Mouse (Mus musculus) neural tube, embryonic 14.5 days (tissue): ENCODE data around the gene Spsb3. TPM values are rescaled to one million over a fixed set of nuclear protein-coding genes. Genes with fewer than 3 reads are reported as not detected.

Experiments
- ATAC-seq: fragments of 200-750 bp; cut with Nextera tagmentation; 2 replicates; pipeline ENCODE4 v1.8.0; 2017; ENCODE audit warnings: low read depth, mild to moderate bottlenecking, moderate TSS enrichment, moderate library complexity
- H3K27ac ChIP-seq: fragments of 300-500 bp; sonication (generic); 2 replicates; pipeline ENCODE4 v1.5.1; 2014; ENCODE audit warnings: low read depth, mild to moderate bottlenecking, control low read depth, low read length, moderate library complexity, mixed read lengths
- H3K27me3 ChIP-seq: fragments of 300-500 bp; sonication (generic); 2 replicates; pipeline ENCODE4 v1.6.1; 2014; ENCODE audit warnings: low read length; ENCODE audit not compliant: control insufficient read depth, insufficient read depth
- H3K36me3 ChIP-seq: fragments of 300-500 bp; sonication (generic); 2 replicates; pipeline ENCODE4 v1.6.1; 2014; ENCODE audit warnings: low read length, mixed read lengths; ENCODE audit not compliant: control insufficient read depth, insufficient read depth
- H3K4me1 ChIP-seq: fragments of 300-500 bp; sonication (generic); 2 replicates; pipeline ENCODE4 v1.6.1; 2014; ENCODE audit warnings: low read length; ENCODE audit not compliant: control insufficient read depth, insufficient read depth
- H3K4me2 ChIP-seq: fragments of 300-500 bp; sonication (generic); 2 replicates; pipeline ENCODE4 v1.6.1; 2014; ENCODE audit warnings: mild to moderate bottlenecking, low read depth, low read length, control low read depth
- H3K4me3 ChIP-seq: fragments of 300-500 bp; sonication (generic); 2 replicates; pipeline ENCODE4 v1.5.1; 2014; ENCODE audit warnings: low read depth, low read length, control low read depth, mixed read lengths
- H3K9ac ChIP-seq: fragments of 300-500 bp; sonication (generic); replicated peaks from 2 replicates; pipeline ENCODE4 v1.6.1; 2014; ENCODE audit warnings: low read depth, mild to moderate bottlenecking, control low read depth, low read length, mixed read lengths
- H3K9me3 ChIP-seq: fragments of 300-500 bp; sonication (generic); 2 replicates; pipeline ENCODE4 v1.6.1; 2016; ENCODE audit warnings: low read length; ENCODE audit not compliant: control insufficient read depth
- WGBS: fragments of 180-500 bp; shearing (Covaris S2); extraction: QIAGEN DNeasy Blood & Tissue Kit; methylation state at CpG from one replicate; pipeline ENCODE4 v1.1.7; 2014; 5-methylcytosine and 5-hydroxymethylcytosine counted together
- polyA plus RNA-seq: library from polyadenylated mRNA; unstranded; fragments of >200 nt; fragmentation: Nextera tagmentation; extraction: Ambion mirVana; gene quantifications from 2 replicates; pipeline ENCODE4 v1.2.1, GENCODE M21; 2014

Gene Spsb3
- polyA plus RNA-seq, 1 experiment from 2014 or later = 83.8 TPM

DNA sequence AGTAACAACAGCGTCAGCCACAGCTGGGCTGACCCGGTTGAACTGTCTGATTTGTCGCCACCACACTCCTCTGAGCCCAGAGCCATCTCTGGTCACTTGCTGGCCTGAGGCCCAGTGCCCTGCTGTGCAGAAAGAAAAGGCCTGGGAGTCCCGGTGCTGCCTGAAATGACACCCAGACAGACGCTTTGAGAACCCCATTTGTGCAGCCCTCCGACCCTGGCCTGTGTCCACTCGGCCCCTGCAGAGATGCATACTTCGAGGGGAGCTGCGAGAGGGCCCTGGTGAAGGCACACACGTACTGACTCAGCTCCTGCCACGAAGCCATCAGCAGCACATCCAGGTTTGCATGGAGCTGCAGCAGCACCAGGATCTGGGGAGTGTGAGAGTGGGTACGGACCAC is 6.3 kb downstream of the Spsb3 start:
- H3K36me3 ChIP-seq = peaks cover 46% of the 10 kb centered on the region
- H3K4me3 ChIP-seq = no peak overlapping the region
- H3K4me1 ChIP-seq = peaks cover 31% of the 10 kb centered on the region
- no peaks in the 10 kb centered on the region for H3K9me3 ChIP-seq
- no peak for ATAC-seq
- no peak overlapping the region for H3K9ac ChIP-seq
- no peaks in the 10 kb centered on the region for H3K27me3 ChIP-seq
- no peak overlapping the region for H3K4me2 ChIP-seq
- no peak overlapping the region for H3K27ac ChIP-seq
- WGBS = 89% methylated on average over 12 of the region's 12 CpGs

DNA sequence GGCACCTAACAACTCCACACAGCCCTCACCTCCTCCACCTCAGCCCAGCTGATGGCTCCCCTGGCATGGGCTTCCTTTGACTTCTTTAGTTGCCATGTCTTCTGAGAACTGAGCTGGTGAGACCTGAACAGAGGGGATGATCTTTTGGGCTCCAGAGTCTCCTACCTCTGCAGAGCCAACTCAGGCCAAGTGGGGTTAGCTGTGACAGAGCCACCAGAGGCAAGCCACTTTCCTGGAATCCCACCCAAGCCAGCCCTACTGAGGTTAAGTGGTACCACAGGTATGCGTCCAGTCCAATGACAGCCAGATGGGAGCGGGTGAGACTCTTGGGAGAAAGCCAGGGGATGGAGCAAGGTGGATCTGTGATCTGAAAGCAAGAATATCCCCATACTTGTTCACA is 6.8 kb downstream of the Spsb3 start:
- Histone ChIP-seq H3K9me3 (no peaks in the 10 kb centered on the region), H3K9ac (no peak overlapping the region), H3K4me3 (no peak overlapping the region), H3K36me3 (peaks cover 50% of the 10 kb centered on the region), H3K4me1 (peaks cover 30% of the 10 kb centered on the region), H3K27ac (no peak overlapping the region), H3K4me2 (no peak overlapping the region), H3K27me3 (no peaks in the 10 kb centered on the region)
- WGBS = 100% methylated on average over 2 of the region's 2 CpGs
- ATAC-seq = no peak

DNA sequence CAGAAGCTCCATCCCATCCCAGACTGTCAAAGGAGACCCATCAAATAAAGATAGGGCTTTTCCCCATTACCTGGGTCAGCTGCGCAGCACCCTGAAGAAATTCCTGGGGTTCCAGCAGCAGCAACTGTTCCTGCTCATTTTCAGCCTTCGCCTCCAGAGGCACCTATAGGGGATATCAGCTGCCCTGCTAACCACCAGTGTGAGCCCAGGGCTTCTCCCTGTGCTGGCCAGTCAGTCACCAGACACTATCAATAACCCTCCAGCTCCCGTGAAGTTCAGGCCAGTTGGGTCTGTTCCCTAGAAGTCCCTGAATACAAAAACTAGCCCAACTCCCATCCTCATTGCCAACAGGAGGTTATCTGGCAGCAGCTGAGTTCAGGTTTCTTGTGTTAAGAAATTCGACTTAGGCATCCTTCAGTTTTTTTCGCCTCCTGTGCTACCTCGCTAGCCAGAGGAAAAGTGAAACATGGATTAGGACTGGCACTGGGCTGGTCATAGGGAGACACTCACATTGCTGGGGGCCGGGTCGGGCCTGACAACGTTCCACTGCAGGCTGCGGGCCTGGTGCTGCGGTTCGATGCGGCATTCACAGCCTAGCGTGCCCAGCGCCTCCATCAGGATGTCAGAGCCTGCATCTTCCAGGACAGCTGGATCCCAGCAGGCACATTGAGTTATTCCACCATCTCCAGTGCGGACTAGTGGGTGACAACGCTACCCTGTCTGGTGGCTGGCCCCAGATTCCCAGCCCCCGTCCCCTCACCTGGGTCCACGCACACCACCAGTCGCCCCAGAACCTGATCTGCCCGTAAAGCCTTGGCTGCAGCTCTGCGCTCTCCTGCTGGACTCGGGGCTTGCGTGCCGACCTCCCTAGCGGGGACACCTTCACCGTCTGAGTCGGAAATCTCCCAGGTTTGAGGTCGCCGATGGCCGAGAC is 7.9 kb downstream of the Spsb3 start:
- peaks cover 61% of the 10 kb centered on the region for H3K36me3 ChIP-seq
- peak; percentile 22; the same call in 1 of the 2 replicates for ATAC-seq
- H3K27me3 ChIP-seq = no peaks in the 10 kb centered on the region
- no peaks in the 10 kb centered on the region for H3K9me3 ChIP-seq
- H3K4me2 ChIP-seq = peak overlapping the region; percentile 95
- H3K9ac ChIP-seq = peak overlapping the region; percentile 85
- H3K27ac ChIP-seq = peak overlapping the region; percentile 83
- H3K4me1 ChIP-seq = peaks cover 30% of the 10 kb centered on the region
- H3K4me3 ChIP-seq = peak overlapping the region; percentile 81
- WGBS = 10% methylated on average over 31 of the region's 31 CpGs

DNA sequence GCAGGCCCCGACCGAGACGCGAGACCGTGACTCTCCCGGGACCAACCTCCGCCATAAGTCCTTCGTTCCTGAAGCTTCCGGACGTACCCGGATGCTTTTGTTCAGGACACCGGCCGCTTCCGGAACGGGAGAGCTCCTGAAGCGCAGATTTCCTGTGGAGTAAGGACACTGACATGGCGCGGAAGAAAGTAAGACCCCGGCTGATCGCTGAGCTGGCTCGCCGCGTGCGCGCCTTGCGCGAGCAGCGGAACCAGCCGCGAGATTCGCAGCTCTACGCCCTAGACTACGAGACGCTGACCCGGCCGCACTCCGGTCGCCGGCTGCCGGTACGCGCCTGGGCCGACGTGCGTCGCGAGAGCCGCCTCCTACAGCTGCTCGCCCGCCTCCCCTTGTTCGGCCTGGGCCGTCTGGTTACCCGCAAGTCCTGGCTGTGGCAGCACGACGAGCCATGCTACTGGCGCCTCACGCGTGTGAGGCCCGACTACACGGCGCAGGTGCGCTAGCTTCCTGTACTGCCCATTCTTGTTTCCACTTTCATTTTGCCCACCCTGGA is 8.6 kb downstream of the Spsb3 start, which contains the start of the genes Eme2 and Mrps34:
Gene Eme2, minus strand, starts transcription at position 93 of the 553 bp plus-strand sequence.
Gene Mrps34, plus strand, starts transcription at position 122 of the 553 bp plus-strand sequence.
- Histone ChIP-seq H3K27me3 (no peaks in the 10 kb centered on the region), H3K9me3 (no peaks in the 10 kb centered on the region), H3K36me3 (peaks cover 64% of the 10 kb centered on the region), H3K4me3 (peak within 1 kb of the TSS; percentile 81), H3K4me2 (peak within 1 kb of the TSS; percentile 95), H3K27ac (peak within 1 kb of the TSS; percentile 83), H3K4me1 (peaks cover 30% of the 10 kb centered on the region), H3K9ac (peak within 1 kb of the TSS; percentile 85)
- under 1% methylated on average over 62 of the region's 62 CpGs for WGBS
- ATAC-seq = peak; percentile 54; the same call in 1 of the 2 replicates

DNA sequence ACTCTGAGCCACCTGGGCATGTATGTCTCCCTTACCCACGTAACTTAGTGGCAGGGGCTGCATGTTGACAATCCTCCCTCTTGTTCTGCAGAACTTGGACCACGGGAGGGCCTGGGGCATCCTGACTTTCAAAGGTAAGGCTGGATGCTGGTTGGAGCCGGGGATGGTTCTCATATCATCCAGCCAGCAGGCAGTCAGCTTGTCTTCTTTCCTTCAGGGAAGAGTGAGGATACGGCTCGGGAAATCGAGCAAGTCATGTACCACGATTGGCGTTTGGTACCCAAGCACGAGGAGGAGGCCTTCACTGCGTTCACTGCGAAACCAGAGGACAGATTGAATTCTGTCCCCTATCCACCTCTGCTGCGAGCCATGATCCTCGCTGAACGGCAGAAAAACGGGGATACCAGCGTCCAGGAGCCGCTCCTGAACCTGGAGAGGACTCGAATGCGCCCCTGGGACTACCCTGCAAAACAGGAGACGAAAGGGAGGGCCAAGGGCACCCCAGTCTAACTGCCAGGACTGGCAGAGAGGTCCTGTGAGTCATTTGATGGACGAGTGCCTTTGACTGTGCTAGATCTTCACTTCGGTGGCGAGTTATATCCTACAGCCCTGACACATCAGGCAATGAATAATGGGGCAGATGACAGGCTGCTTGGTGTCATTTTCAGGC is 9.3 kb downstream of the Spsb3 start:
- Histone ChIP-seq H3K27ac (peak overlapping the region; percentile 83), H3K4me1 (peaks cover 30% of the 10 kb centered on the region), H3K4me3 (peak overlapping the region; percentile 81), H3K36me3 (peaks cover 65% of the 10 kb centered on the region), H3K27me3 (no peaks in the 10 kb centered on the region), H3K9me3 (no peaks in the 10 kb centered on the region), H3K9ac (peak overlapping the region; percentile 85), H3K4me2 (peak overlapping the region; percentile 95)
- WGBS = 9% methylated on average over 23 of the region's 23 CpGs
- no peak for ATAC-seq

DNA sequence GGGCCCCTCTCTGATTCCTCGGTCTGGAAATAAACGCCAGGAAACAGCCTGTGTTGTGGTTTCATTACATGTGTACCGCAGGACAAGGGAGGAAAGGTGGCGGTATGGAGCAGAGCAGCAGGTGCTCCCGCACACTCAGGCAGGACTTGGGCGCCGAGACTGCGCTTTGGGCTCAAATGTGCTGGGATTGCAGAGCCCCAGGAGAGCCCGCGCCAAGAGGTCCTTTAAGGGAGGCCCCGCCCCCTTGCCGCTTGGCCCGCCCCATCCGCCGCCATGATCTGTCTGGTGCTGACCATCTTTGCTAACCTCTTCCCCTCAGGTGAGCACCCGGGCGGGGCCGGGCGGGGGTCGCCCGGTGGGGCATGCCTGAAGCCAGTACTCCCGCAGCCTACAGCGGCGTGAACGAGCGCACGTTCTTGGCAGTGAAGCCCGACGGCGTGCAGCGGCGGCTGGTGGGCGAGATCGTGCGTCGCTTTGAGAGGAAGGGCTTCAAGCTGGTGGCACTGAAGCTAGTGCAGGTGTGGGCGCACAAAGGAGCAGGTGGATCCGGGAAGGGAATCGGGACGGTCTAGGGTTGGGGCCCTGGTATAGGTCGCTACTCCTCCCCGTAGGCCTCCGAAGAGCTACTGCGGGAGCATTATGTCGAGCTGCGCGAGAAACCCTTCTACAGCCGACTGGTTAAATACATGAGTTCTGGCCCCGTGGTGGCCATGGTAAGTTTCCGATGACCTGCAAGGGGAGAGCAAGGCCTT is 10.0 kb downstream of the Spsb3 start, which contains the start of gene Nme3:
Gene Nme3, plus strand, starts transcription at position 260 of the 752 bp plus-strand sequence.
- Histone ChIP-seq H3K9me3 (no peaks in the 10 kb centered on the region), H3K36me3 (peaks cover 65% of the 10 kb centered on the region), H3K4me1 (peaks cover 30% of the 10 kb centered on the region), H3K27ac (peak within 1 kb of the TSS; percentile 83), H3K9ac (peak within 1 kb of the TSS; percentile 85), H3K4me2 (peak within 1 kb of the TSS; percentile 95), H3K4me3 (peak within 1 kb of the TSS; percentile 81), H3K27me3 (no peaks in the 10 kb centered on the region)
- WGBS = 1% methylated on average over 49 of the region's 50 CpGs
- peak; percentile 77 for ATAC-seq

DNA sequence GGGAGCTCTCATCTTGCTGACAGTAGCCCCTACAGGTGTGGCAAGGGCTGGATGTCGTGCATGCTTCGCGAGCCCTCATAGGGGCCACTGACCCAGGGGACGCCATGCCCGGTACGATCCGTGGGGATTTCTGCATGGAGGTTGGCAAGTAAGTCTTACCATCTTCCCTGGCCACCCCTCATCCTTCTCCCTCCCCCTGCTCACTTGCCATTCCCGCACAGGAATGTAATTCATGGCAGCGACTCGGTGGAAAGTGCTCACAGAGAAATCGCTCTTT is 10.5 kb downstream of the Spsb3 start:
- Histone ChIP-seq H3K4me1 (peaks cover 30% of the 10 kb centered on the region), H3K9ac (peak overlapping the region; percentile 85), H3K4me2 (peak overlapping the region; percentile 95), H3K36me3 (peaks cover 65% of the 10 kb centered on the region), H3K9me3 (no peaks in the 10 kb centered on the region), H3K27me3 (no peaks in the 10 kb centered on the region), H3K4me3 (peak overlapping the region; percentile 81), H3K27ac (peak overlapping the region; percentile 69)
- WGBS = 27% methylated on average over 11 of the region's 11 CpGs
- no peak for ATAC-seq

DNA sequence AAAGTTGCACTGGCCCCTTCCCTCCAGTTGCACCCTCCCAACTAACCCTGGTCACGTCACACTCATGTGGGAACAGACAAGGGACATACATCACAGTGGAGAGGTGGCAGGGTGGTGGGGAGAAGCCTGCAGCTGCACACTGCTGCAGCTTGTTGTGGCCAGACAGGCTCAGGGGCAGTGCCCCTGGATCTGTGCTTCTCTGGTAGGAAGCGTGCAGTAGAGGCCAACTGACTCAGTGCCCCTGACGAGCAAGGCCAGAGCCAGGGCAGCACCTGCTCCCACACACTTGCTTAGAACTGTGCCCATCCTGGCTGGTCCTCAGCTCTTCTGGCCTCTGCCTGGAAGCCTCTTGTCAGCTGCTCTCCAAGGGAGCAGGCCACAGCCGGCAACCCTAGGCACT is 11.2 kb downstream of the Spsb3 start:
- 78% methylated on average over 4 of the region's 4 CpGs for WGBS
- H3K4me3 ChIP-seq = peak overlapping the region; percentile 81; the same call in 1 of the 2 replicates
- no peak overlapping the region for H3K9ac ChIP-seq
- no peaks in the 10 kb centered on the region for H3K9me3 ChIP-seq
- peaks cover 30% of the 10 kb centered on the region for H3K4me1 ChIP-seq
- peak overlapping the region; percentile 95 for H3K4me2 ChIP-seq
- peaks cover 65% of the 10 kb centered on the region for H3K36me3 ChIP-seq
- H3K27ac ChIP-seq = no peak overlapping the region
- no peak for ATAC-seq
- H3K27me3 ChIP-seq = no peaks in the 10 kb centered on the region
